Mouse (Mus musculus): ENCODE measurements around the gene Tasp1.
"Not testable (repeated sequence)": the region's sequence is repeated elsewhere in the genome, so short reads cannot be mapped to it uniquely, and the experiment has no call there.

Gene Tasp1

DNA sequence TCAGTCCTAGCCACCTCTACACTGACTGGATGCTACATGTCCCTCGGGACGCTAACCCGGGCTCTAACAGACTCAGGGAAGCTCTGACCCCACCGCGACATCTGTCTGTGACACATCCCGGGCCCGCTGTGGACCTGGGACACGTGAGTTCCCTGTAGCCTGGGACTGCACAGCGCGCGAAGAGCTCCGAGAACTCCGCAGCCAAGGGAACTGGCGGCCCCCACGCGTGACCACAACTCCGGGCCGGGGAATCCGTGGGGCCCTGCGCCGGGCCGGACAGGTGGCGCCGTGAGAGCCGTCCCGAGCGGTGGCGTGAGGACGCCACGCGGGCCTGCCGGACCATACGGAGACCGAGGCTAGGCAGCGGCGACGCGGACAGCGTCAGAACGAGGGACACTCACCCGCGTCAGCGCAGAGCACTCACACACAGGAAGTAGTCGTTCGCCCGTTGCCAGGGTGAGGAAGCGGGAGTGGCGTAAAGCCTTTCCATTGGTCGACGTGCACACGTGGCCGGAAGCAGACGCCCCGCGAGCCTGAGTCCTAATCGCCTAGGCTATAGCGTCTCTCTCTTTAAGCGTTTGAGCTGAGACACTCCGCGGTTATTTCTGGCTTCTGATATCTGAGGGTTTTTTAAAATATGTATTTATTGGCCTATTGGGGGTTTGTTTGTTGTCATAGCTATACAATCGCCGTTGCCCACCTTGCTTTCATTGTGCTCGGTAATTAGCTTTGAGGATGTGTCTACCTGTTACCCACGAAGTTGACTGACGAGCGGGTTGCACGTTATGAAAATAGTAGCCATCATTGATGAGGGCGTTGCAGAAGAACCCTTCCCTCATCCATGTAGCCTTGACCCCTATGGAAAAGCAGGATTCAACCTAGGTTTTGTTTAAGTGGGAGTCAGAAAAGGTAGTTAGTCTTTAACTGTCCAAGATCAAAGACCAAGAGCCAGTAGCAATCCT is at the start of gene Tasp1:
TSS of gene Tasp1 (minus strand) at position 453 of the 962 bp plus-strand sequence.
- peak; percentile 94 to 97 for DNase-seq (ENCODE audit: low spot score in 2 of 2)

DNA sequence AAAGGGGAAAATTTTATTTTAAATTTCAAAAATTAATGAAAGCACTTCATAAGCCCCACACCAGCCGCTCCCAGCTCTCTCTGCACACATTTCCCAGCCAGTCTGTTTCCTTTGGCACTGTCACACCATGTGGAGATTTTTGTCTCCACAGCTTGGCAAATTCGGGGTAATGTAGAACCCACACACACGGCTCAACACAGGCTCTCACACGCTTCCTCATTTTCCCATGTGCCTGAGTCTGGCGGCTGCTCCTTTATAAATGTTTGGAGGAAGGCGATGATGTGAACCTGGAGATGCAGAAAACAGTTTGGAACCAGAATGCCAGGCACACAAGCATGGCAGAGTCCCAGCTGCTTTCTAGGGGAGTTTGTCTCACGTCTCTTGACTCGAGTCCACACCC is 47.2 kb upstream of the Tasp1 start:
- DNase-seq (ENCODE audit: low spot score in 2 of 2): peak; percentile 26 to 32

DNA sequence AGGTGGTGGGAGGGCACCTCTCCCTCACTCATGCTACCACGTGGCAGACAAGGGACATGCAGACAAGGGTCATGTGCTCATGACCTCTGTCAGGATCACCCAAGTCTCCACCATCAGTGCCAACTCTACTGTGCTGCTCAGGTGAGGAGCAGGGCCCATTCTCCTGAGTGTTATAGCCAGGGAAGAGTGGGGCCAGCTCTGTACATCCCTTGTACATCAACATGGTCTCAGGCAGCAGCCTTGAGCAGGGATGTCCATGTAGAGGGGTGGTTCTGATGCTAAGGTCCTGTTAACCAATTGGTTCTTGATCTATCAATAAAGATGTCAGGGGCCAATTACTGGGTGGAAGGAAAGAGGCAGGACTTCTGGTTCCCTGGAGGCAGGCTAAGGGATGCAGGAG is 42.3 kb upstream of the Tasp1 start:
- DNase-seq (ENCODE audit: low spot score in 2 of 2): no peak

DNA sequence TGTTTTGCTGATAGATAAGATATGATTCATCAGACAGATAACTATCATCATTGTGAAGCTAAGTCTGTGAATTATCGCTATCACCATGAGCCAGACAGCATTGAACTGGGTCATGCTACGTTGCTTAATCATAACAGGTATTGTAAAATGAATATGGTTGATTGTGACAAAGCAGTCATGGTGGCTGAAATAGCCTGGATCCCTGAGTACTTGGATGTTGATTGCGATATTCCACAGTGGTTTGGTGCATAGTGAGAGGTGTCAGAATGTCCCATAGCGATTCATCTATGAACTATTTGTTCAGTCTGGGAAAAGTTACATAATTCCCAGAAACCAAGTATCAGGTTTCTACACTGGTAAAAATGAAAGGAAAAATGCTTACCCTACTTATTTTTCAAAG is 41.0 kb upstream of the Tasp1 start:
- no peak for DNase-seq (ENCODE audit: low spot score in 2 of 2)

DNA sequence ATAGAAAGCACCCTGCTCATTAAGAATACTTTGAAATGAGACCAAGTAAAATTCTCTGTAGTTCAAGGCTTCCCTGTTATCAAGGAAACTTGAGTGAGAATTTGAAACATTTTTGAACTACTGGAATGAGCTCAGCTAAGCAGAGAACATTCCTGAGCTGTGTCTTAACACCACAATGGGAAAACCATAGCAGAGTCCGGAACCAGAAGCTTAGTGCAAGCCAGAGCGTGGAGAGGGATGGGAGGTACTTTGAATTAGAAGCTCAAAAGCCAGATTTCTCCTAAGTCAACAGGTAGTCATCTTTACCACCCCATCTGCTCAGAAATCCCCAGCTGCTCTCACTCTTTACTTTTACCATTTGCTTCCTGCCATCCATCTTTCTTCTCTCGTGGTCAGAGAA is 38.3 kb upstream of the Tasp1 start:
- DNase-seq (ENCODE audit: low spot score in 2 of 2): peak in 1 of 2 experiments; percentile 2

DNA sequence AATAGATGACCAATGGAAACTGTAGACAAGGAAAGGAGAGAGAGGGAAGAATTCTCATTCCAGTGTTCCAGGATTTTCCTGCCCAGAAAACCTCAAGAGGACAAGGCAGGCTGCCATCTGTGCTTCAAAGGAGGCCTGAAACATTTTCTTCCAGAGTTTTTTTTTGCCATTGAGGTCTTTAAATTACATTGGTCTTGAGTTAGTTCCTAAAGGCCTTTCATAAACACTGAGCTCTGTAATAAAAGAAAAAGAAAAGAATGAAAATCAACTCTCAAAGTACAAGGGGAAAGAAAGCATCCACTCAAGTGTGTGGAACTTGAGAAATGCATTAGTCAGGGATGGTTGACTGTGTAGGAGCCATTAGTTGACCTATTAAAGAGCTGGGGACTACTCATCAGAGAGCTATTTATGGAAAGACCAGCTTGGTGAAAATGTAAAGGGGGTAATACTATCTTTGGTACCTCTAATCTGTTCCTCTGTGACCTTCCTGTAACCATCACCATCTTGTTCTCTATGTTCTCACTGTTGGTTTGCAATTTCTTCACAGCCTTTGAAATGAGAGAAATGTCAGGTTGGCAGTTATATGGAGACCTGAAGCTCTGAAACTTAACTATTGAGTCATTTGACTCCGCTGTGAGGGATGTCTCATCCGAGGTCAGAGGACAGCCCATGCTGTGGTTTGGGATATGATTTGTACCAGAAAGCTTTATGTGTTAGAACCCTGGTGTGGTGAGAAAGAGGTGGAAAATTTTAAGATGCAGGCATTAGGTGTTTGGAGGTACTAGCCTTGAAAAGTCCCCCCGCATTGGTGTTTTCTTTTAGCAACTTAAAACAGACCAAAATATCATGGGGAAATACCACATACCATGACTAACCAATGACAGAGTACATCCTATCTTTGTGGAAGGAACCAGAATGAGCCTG is 34.2 kb upstream of the Tasp1 start:
- DNase-seq (ENCODE audit: low spot score in 2 of 2): no peak

DNA sequence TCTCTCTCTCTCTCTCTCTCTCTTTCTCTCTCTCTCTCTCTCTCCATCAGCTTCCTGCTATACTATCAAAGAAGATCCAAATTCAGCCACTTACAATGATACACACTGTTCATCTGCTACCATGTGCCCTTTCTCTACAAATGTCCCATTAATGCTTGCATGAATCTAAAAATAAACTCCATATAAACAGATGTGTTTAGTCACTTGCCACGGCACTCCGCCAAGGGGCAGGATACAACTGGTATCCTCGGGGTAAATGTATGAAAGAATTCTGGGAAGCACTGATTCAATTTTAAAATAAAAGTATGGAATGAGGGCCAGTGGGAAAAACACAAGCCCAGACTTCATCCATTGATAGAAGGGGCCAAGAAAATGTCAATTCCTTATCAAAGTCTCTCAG is 33.4 kb upstream of the Tasp1 start:
- DNase-seq (ENCODE audit: low spot score in 2 of 2): no peak

DNA sequence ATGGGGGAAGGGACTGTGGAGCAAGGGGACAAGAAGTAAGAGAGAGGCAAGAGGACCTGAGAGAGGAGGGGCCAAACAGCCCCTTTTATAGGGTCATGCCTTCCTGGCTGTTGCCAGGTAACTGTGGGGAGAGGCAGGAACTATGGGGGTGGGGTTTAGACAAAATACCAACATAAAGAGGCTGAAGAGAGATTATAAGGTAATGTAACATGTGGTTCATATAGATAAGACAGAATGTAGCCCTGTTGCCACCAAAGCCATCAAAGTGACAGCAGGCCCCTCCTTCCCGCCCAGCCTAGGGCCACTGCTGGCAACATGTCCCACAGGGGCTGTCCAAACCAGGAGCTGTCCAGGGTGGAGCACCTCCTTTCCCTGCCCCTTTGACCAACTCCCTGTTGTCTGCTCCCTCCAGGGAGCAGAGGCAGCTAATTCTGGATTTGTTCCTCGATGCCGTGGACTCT is 30.6 kb upstream of the Tasp1 start:
- DNase-seq (ENCODE audit: low spot score in 2 of 2): no peak

DNA sequence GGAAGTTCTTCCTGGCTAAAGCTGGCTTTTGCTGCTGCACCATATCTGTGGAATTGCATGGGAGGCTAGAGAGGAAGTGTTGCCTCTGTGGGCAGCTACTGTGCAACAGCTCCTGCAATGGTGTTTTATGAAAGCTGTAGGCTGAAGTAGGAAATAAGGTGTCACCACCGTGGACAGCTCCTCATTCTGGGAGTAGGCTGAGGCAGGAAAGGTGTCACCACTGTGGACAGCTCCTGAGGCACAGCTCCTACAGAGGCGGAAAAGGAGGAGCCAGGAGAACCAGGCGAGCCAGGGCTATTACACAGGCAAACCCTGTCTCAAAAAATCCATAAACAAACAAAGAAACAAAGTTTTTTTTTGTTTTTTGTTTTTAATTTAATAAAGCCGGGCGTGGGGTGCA is 29.4 kb upstream of the Tasp1 start:
- DNase-seq (ENCODE audit: low spot score in 2 of 2): no peak

DNA sequence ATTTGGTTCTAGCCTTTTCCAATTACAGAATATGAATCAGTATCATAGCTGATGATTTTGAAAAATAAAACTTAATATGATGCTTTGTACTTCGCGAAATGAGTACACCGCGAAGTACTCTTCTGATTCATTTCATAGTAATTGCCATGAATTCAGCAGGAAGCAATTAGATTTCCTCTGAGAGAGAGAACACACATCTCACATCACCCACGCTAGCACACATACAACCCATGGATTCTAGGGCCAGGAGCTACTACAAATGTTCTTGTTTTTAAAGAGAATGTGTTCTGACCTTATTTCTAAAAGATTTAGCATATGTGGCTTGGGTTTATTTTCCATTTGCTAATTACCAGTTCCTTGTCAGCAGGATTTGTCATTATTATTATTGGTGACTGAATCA is 26.8 kb upstream of the Tasp1 start:
- no peak for DNase-seq (ENCODE audit: low spot score in 2 of 2)

DNA sequence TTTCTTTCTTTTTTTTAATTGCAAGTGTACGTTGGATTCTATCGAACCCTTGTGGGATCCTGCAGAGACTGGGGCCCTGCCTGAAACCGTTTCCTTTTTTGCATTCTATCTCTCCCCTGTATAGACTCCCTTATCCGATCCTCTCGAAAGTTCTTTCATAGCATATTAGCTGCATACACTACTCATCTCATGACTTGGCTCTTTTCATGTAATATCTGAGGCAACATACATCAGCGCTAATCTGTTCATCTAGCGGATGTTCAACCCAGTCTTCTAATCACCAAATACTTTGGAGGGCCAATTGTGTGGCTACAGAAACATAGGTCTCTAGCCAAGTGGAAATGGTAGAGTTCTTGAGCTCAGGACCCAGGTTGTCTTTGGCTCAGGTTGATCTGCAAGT is 17.6 kb upstream of the Tasp1 start:
- no peak for DNase-seq (ENCODE audit: low spot score in 2 of 2)

DNA sequence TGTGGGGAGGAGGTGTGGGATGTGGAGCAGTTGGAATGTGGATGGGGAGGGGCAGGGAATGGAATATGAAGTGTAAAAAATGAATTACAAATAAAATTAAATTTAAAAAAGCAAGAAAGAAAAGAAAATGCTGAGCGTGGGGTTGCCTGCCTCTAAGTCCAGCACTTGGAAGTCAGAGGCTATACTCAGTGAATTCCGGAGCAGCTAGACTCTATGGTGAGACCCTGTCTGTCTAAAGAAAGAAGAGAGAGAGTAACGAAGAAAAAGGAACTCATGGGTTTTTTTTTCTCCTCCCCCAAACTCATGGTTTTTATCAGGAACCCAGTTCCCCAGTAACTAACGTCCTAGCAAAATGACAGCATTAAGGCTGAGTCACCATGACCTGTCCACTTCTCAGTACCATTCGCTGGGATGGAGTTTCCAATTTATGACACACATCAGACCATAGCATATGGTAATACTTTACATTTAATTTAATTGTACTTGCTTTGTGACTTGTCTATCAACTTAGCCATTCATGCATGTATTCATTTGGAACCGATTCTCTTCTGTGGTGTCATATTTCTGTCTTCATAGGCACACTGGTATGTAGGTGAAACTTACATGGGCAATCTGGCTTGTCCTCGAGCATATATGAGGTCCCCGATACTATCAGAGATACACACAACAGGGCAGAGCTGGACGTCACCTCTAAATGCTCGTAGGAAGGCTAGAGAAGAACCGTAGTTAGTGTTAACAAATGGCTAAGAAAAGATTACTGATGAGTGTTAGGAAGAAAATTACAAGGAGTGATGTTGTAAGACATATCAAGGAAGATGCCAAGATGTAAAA is 14.4 kb upstream of the Tasp1 start:
- DNase-seq (ENCODE audit: low spot score in 2 of 2): no peak

DNA sequence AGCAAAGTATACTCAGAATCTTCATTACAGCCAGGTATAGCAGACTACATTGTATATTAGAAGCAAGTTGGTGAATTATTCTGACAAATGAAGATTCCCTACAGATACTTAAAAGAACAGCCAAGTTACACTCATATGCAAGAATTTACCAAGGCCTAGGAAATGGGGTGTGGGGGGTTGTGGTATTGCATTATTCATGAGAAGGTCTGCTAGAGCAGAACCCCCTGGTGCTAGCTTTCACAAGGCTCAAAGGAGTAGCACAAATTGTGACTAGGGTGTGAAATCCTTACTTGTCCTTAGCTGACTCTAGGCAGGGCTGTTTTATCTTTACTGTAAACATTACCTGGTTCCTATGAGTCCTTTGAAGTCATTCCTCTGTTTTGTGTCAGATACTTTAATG is 12.7 kb upstream of the Tasp1 start:
- DNase-seq (ENCODE audit: low spot score in 2 of 2): not testable (repeated sequence)

DNA sequence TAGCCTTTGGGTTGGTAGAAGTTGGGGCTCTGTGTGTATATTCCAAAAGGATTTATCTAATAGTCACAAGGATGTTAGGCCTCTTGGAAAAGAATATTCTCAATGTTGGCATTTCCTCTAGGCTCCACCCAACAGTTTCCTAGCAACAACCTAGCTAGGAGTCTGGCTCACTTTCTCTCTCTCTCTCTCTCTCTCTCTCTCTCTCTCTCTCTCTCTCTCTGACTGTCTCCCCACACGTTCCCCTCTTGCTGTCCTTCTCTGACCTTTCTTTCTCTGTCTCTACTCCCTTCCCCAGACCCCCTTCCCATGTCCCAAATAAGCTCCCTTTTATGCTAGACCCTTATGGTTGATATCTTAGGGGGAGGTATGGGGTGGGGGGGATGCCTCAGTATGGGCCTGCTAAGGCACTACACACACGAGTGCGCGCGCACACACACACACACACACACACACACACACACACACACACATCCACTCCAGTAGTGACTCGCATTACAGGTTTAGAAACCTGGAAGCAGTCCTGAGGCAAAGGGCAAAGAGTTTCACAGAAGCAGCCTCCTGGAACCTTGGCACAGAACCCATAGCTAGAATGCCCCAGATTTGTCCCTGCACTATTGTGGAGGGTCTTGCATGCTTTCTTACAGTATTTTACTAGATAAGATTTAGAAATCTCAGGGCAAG is 12.1 kb upstream of the Tasp1 start:
- DNase-seq (ENCODE audit: low spot score in 2 of 2): no peak

DNA sequence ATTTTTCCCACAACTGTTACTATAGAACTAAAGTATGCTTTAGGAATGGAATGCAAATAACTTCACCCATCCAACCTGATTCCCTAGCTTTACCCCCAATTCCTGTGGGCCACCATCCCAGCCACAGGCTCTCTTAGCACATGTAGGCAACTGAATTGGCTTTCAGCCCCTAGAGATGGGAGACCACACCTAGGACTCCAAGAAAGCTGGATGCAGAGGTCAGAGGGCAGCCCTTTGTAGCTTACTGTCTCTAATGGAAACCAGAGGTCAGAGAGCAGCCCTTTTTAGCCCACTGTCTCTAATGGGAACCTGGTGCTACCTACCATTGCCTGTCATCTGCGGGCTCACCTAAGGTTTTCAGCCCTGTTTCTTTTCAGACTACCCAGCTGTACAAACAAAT is 10.9 kb upstream of the Tasp1 start:
- no peak for DNase-seq (ENCODE audit: low spot score in 2 of 2)

DNA sequence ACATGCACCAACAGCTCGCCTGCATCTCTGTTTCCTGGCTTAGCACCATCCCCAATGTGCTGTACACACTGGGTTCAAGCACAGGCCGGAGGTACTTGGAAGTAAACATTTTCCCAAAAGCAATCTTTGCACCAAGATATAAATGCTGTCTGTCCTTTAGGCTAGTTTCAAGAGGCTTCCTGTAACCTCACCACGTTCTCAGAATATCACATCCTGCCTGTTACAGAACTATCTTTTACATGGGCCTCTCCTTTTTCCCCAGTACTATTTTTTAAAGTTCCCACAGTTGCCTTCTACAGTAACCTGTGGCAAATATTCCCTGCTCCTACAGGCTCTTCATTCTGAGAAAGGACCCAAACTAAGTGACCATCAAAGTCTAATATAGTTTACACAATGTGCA is 8.5 kb upstream of the Tasp1 start:
- no peak for DNase-seq (ENCODE audit: low spot score in 2 of 2)

DNA sequence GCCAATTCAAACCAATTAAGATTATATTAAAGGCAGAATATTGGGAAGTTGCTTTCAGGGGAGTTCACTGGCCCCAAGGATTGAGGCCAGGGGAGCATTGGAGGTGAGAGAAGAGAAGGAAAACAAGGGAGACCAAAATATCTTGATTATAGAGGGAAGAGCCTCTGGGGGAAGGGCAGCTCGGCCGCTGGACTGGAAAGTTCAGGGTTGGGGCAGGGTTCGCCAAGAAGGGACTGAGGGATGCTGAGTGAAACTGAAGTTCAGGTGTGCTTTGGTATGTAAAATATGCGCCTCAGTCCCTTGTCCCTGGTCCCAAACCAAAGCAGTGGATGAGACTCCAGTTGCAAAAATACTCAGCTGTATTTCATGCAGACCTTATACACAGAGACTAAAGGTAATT is 911 bp upstream of the Tasp1 start:
- DNase-seq (ENCODE audit: low spot score in 2 of 2): no peak

DNA sequence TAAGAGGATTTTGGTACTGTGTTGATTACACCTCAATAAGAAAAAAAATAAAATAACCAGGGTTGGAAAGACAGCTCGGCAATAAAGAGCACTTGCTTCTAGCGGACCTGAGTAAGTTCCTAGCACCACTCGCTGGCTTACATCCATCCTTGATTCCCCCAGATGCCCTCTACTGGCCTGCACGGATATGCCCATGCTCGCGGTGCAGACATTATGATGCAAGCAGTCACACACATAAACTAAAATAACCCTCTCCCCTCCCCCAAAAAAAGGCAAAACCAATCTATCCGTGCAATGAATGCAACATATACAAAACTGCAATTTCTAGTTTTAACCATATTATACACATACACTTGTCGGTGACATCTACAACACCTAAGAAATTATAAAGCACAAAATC is 929 bp downstream of the Tasp1 start:
- DNase-seq (ENCODE audit: low spot score in 2 of 2): no peak

DNA sequence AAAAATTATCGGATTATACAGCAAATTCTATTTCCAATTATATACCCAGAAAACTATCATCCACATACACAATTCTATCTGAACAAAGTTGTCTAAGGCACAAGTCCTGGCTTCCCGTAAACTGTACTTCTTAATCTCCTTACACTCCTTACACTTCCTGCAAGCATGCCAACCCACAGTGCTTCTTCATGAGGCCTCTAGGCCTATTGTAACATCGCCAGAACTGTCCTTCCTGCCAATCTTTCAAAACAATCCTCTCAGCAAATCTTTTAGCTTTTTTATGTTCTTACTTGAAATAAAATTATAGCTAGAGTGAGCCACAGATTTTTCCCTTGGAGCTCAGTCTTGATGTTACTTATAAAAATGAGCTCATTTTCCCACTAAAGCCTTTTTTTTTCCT is 5.1 kb downstream of the Tasp1 start:
- DNase-seq (ENCODE audit: low spot score in 2 of 2): no peak

DNA sequence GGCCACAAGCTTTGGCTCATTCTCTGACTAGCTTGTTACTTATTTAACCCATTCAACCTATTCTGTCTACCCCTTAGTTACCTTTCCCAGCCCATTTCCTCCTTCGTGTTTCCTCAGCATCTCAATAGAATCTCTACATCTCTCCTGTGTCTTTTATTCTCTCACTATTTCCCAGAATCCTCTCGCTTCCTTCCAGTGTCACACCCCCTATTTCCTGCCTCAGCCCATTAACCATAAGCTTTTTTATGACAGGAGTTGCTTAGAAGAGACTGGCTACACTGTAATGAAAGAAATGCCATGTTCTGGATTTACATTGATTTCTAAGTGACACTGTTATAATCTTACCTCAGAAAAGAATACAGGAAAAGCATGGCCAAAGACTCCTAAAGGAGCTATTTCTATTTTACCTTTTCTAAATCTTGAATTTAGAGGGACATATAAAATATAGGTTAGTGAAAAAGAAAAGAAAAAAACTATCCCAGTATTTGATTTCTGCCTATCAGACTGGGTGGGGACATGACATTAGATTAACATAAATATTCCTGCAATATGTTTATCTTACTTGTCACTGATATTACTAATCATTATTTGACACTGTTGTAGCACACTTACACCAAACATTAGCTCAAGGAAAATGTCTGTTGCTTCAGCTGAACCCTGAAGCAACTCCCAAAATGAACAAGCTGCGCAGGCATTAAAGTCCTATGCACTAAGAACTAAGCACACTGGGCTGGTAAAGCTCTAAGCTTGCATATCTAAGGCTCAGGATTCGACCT is 6.3 kb downstream of the Tasp1 start:
- DNase-seq (ENCODE audit: low spot score in 2 of 2): no peak

Measured in right cerebral cortex, postnatal 36 days (tissue).